Mouse (Mus musculus) ES-Bruce4 (cell line): ENCODE data around the gene Tob2.

ENCODE experiments used
- EP300 ChIP-seq: IDR thresholded peaks from 2 replicates; pipeline ENCODE4 v1.6.1; 2011; ENCODE audit warnings: low read depth, low read length; ENCODE audit not compliant: insufficient read depth
- POLR2A ChIP-seq: IDR thresholded peaks from one replicate; pipeline ENCODE4 v1.8.1; 2011; ENCODE audit warnings: low read length; ENCODE audit not compliant: insufficient read depth

DNA sequence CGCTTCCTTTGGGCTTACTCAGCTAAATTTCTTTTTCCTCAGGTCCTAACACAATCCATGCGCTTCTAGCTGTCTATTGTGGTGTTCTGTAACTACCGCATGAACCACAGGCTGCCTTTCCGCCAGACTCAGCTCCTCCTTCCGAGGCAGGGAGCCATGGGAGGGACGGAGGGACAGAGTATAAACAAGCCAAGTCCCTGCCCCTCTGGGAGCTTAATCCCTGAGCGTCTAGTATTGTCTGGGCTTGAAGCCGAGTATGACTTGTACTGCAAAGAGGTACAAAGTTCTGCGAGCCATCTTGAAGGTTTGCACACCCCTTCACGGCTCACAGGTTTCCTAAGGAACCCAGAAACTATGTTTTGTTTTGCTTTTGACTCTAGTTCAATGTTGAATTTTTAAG lies 48.4 kb downstream of the Tob2 start:
- TF ChIP-seq POLR2A (no peak), EP300 (no peak)
